In genomic region chr5:143386797-143387621, GRCm38 (mm10) we compare ENCODE assay signal across 9 mouse cellular contexts. TPM values are rescaled to one million over a fixed set of nuclear protein-coding genes. Genes with fewer than 3 reads are reported as not detected.
DNase-seq lines count a peak whose midpoint lies in the region; ATAC-seq and TF ChIP-seq lines count a peak whose summit lies in the region.
"Had no signal": no experiment of that assay in that cellular context is flagged by ENCODE, and none has a peak within 500 bp of the region (broad histone marks: within the 10 kb centered on the region; RNA-seq: fewer than 3 reads in every experiment).

No protein-coding gene starts in this region.

- no peaks in the 10 kb centered on the region for H3K36me3 ChIP-seq in heart, embryonic 11.5 days (ENCODE audit: control insufficient read depth, insufficient read depth, low read length)
- H3K36me3 ChIP-seq in ES-E14 (ENCODE audit: control insufficient read depth, insufficient read depth, low read length, poor library complexity, severe bottlenecking): no peaks in the 10 kb centered on the region
- H3K36me3 ChIP-seq in forebrain, postnatal 0 days (ENCODE audit: insufficient read depth): no peaks in the 10 kb centered on the region
- no peaks in the 10 kb centered on the region for H3K36me3 ChIP-seq in neural tube, embryonic 11.5 days (ENCODE audit: control insufficient read depth, insufficient read depth, low read length)

- H3K27me3 ChIP-seq in heart, embryonic 11.5 days (ENCODE audit: control insufficient read depth, insufficient read depth, low read length): peaks cover 39% of the 10 kb centered on the region
- peaks cover 3% of the 10 kb centered on the region; the same call in 1 of the 2 replicates for H3K27me3 ChIP-seq in forebrain, postnatal 0 days (ENCODE audit: insufficient read depth, low read length)
- H3K27me3 ChIP-seq in neural tube, embryonic 11.5 days (ENCODE audit: control insufficient read depth, insufficient read depth, low read length): peaks cover 13% of the 10 kb centered on the region; the same call in 1 of the 2 replicates

- TF ChIP-seq CTCF in forebrain, postnatal 0 days (IDR thresholded peaks at IDR 0.05; ENCODE audit: low read depth): 0 out of 2 replicates have a peak, but pooled peaks have one; percentile 6

- 0 out of 2 replicates have a peak overlapping the region, but pooled peaks have one; percentile 10 for H3K9ac ChIP-seq in heart, embryonic 11.5 days (ENCODE audit: low read depth, low read length)
- no peak overlapping the region for H3K9ac ChIP-seq in ES-E14 (ENCODE audit: insufficient read depth, low read depth, low read length, poor library complexity, severe bottlenecking)
- peak overlapping the region; percentile 28; the same call in 1 of the 2 replicates for H3K9ac ChIP-seq in forebrain, postnatal 0 days
- H3K9ac ChIP-seq in neural tube, embryonic 11.5 days (ENCODE audit: low read length): no peak overlapping the region

- intact Hi-C loops in heart, postnatal 14 days (cut with DNase I): no loop called here
- intact Hi-C loops in left cerebral cortex, postnatal 14 days (cut with DNase I): no loop called here

- in situ Hi-C loops in ES-E14 (cut with MboI; ENCODE audit: low sequenced_read_pairs in 2 of 2, unreplicated experiment in 2 of 2): no loop called here

- ATAC-seq in heart, embryonic 11.5 days (replicated peaks; ENCODE audit: insufficient number of reproducible peaks, low FRiP score, low TSS enrichment): peak; percentile 64; the same call in 1 of the 2 replicates
- 0 out of 2 replicates have a peak, but pooled peaks have one; percentile 36 for ATAC-seq in forebrain, postnatal 0 days
- ATAC-seq in neural tube, embryonic 11.5 days (ENCODE audit: insufficient read depth, low FRiP score, low TSS enrichment): no peak

- peak overlapping the region; percentile 40 for H3K4me3 ChIP-seq in heart, embryonic 11.5 days (ENCODE audit: low read depth, low read length)
- H3K4me3 ChIP-seq in ES-E14 (ENCODE audit: insufficient read depth in 1 of 2, low read depth in 1 of 2, low read length in 2 of 2, poor library complexity in 1 of 2, severe bottlenecking in 1 of 2): peak overlapping the region; percentile 60 to 75
- peak overlapping the region; percentile 33 for H3K4me3 ChIP-seq in forebrain, postnatal 0 days (ENCODE audit: low read depth, low read length)
- H3K4me3 ChIP-seq in neural tube, embryonic 11.5 days (ENCODE audit: low read depth, low read length): peak overlapping the region; percentile 22

- 6% methylated on average over 38 of the region's 39 CpGs for WGBS in heart, embryonic 11.5 days (ENCODE audit: insufficient replicate concordance)
- 8% methylated on average over 39 of the region's 39 CpGs for WGBS in forebrain, postnatal 0 days
- whole genome bisulfite sequencing in neural tube, embryonic 11.5 days: 10% methylated on average over 39 of the region's 39 CpGs

- DNase-seq in heart, postnatal 14 days: no peak
- DNase-seq in ES-E14 (ENCODE audit: low read depth, low spot score) (peak; percentile 76), liver (peak; percentile 67)
- DNase-seq in forebrain, postnatal 0 days: no peak
- DNase-seq in neural tube, embryonic 11.5 days (ENCODE audit: low spot score): peak; percentile 36
- DNase-seq in left cerebral cortex, postnatal 14 days (ENCODE audit: low spot score in 2 of 2): no peak
- DNase-seq in cerebellum, postnatal 14 days: no peak

- no peak overlapping the region for H3K27ac ChIP-seq in heart, embryonic 11.5 days (ENCODE audit: low read depth, low read length)
- H3K27ac ChIP-seq in ES-E14 (ENCODE audit: insufficient read depth, low read depth, low read length, poor library complexity, severe bottlenecking): no peak overlapping the region
- H3K27ac ChIP-seq in forebrain, postnatal 0 days (ENCODE audit: low read depth, low read length): no peak overlapping the region
- no peak overlapping the region for H3K27ac ChIP-seq in neural tube, embryonic 11.5 days (ENCODE audit: low read depth, low read length)

- H3K4me2 ChIP-seq in heart, embryonic 11.5 days: peak overlapping the region; percentile 73
- peak overlapping the region; percentile 60 for H3K4me2 ChIP-seq in forebrain, postnatal 0 days (ENCODE audit: low read depth)
- peak overlapping the region; percentile 53 for H3K4me2 ChIP-seq in neural tube, embryonic 11.5 days (ENCODE audit: low read depth)

- H3K9me3 ChIP-seq in heart, embryonic 11.5 days (replicated peaks; ENCODE audit: control insufficient read depth, low read length): no peaks in the 10 kb centered on the region
- H3K9me3 ChIP-seq in ES-E14 (ENCODE audit: control insufficient read depth, insufficient read depth, low read depth, low read length): no peaks in the 10 kb centered on the region
- no peaks in the 10 kb centered on the region for H3K9me3 ChIP-seq in forebrain, postnatal 0 days (ENCODE audit: low read length)
- H3K9me3 ChIP-seq in neural tube, embryonic 11.5 days (ENCODE audit: control insufficient read depth, low read length): no peaks in the 10 kb centered on the region

- H3K4me1 ChIP-seq in heart, embryonic 11.5 days (ENCODE audit: control insufficient read depth, insufficient read depth, low read length): peaks cover 8% of the 10 kb centered on the region
- peaks cover 0 to 5% of the 10 kb centered on the region in 2 experiments; a peak in 1 of 4 replicates for H3K4me1 ChIP-seq in ES-E14 (ENCODE audit: control insufficient read depth in 2 of 2, insufficient read depth in 2 of 2, low read length in 2 of 2, poor library complexity in 1 of 2)
- no peaks in the 10 kb centered on the region; the same call in 1 of the 2 replicates for H3K4me1 ChIP-seq in forebrain, postnatal 0 days (ENCODE audit: insufficient read depth)
- H3K4me1 ChIP-seq in neural tube, embryonic 11.5 days (ENCODE audit: control insufficient read depth, insufficient read depth, low read length): no peaks in the 10 kb centered on the region

TF ChIP-seq in ES-E14, 5 proteins besides CTCF, POLR2A, EP300 and RAD21:
- TF ChIP-seq MAFK (IDR thresholded peaks at IDR 0.05; ENCODE audit: insufficient read depth, low read depth, low read length) (no peak), HCFC1 (IDR thresholded peaks at IDR 0.05; ENCODE audit: borderline replicate concordance, insufficient read depth, low read length) (no peak), ZC3H11A (IDR thresholded peaks at IDR 0.05; ENCODE audit: borderline replicate concordance, low read depth, low read length) (no peak), ZNF384 (IDR thresholded peaks at IDR 0.05; ENCODE audit: low read depth, low read length) (no peak), CHD2 (IDR thresholded peaks at IDR 0.05; ENCODE audit: low read depth, low read length) (no peak)

RNA-seq across cellular contexts. Expression of gene Kdelr2, which starts 16.6 kb away (rescaled TPM):
- 269 and 291 TPM in 2 replicates for polyA plus RNA-seq in heart, embryonic 11.5 days (2014; fragmentation: Nextera tagmentation; extraction: Ambion mirVana)
- total RNA-seq in heart, postnatal 14 days (2021): 10 to 100 TPM; 61.5 to 62.7 TPM
- 172 and 184 TPM in 2 replicates for total RNA-seq in ES-E14 (2012; rRNA removed)
- 80.5 and 80.9 TPM in 2 replicates for total RNA-seq in forebrain, postnatal 0 days (2014; rRNA removed)
- 121 and 125 TPM in 2 replicates for polyA plus RNA-seq in forebrain, postnatal 0 days (2015; fragmentation: Nextera tagmentation; extraction: Ambion mirVana)
- polyA plus RNA-seq in neural tube, embryonic 11.5 days (2014; fragmentation: Nextera tagmentation; extraction: Ambion mirVana): 186 and 199 TPM in 2 replicates
- 10 to 100 TPM; 41.3 to 43.4 TPM for total RNA-seq in left cerebral cortex, postnatal 14 days (2021)

RNA-seq across cellular contexts. Expression of gene Grid2ip, which starts 29.9 kb away (rescaled TPM):
- 0.77 and 1.1 TPM in 2 replicates for polyA plus RNA-seq in heart, embryonic 11.5 days (2014; fragmentation: Nextera tagmentation; extraction: Ambion mirVana)
- under 1 TPM in 1 of 2 experiments, not detected in 1; 0.12 TPM for total RNA-seq in heart, postnatal 14 days (2021)
- 0.16 and 0.58 TPM in 2 replicates for total RNA-seq in ES-E14 (2012; rRNA removed)
- 1.8 TPM in 2 replicates for total RNA-seq in forebrain, postnatal 0 days (2014; rRNA removed)
- 0.52 and 0.88 TPM in 2 replicates for polyA plus RNA-seq in forebrain, postnatal 0 days (2015; fragmentation: Nextera tagmentation; extraction: Ambion mirVana)
- polyA plus RNA-seq in neural tube, embryonic 11.5 days (2014; fragmentation: Nextera tagmentation; extraction: Ambion mirVana): 0.14 TPM in 1 of 2 replicates, not detected in the other
- total RNA-seq in left cerebral cortex, postnatal 14 days (2021): 1 to 10 TPM; 1.4 to 1.9 TPM
- total RNA-seq: MEL had no signal

RNA-seq across cellular contexts. Expression of gene Zdhhc4, which starts 58.0 kb away (rescaled TPM):
- 56.6 and 56.9 TPM in 2 replicates for polyA plus RNA-seq in heart, embryonic 11.5 days (2014; fragmentation: Nextera tagmentation; extraction: Ambion mirVana)
- 10 to 100 TPM; 31.6 to 33.0 TPM for total RNA-seq in heart, postnatal 14 days (2021)
- total RNA-seq in ES-E14 (2012; rRNA removed): 27.7 and 29.3 TPM in 2 replicates
- total RNA-seq in forebrain, postnatal 0 days (2014; rRNA removed): 45.1 and 62.6 TPM in 2 replicates
- polyA plus RNA-seq in forebrain, postnatal 0 days (2015; fragmentation: Nextera tagmentation; extraction: Ambion mirVana): 94.0 and 97.3 TPM in 2 replicates
- 69.3 and 73.3 TPM in 2 replicates for polyA plus RNA-seq in neural tube, embryonic 11.5 days (2014; fragmentation: Nextera tagmentation; extraction: Ambion mirVana)
- total RNA-seq in left cerebral cortex, postnatal 14 days (2021): 10 to 100 TPM; 35.8 to 37.4 TPM

Comparison
In these comparisons a context has a peak if more than half of its experiments do, and no peak if none do; other contexts are left out.
1. H3K9ac ChIP-seq: peak in heart, embryonic 11.5 days (single experiment) and forebrain, postnatal 0 days (single experiment); none in ES-E14 (single experiment) and neural tube, embryonic 11.5 days (single experiment).
2. DNase-seq: peak in ES-E14 (single experiment), liver (single experiment) and neural tube, embryonic 11.5 days (single experiment); none in heart, postnatal 14 days (0 of 2), forebrain, postnatal 0 days (single experiment), left cerebral cortex, postnatal 14 days (0 of 2) and cerebellum, postnatal 14 days (0 of 2).
3. Peak in every context shown above with its lines, with median percentiles within 50 percentile points of each other: H3K4me2 ChIP-seq and H3K4me3 ChIP-seq.